Mouse (Mus musculus) WW6 (cell line): ENCODE results near the gene Scrn2.

Experiments
- DNase-seq: peaks from one replicate; pipeline ENCODE4 v3.0.0-alpha.2; 2013; ENCODE audit warnings: low read depth, low spot score

Scrn2 gene

GRCm38 (mm10) chr11:97029686-97030417, at the start of gene Scrn2:
TSS of gene Scrn2 (plus strand) at chr11:97029938.
- DNase-seq, result no peak

DNA sequence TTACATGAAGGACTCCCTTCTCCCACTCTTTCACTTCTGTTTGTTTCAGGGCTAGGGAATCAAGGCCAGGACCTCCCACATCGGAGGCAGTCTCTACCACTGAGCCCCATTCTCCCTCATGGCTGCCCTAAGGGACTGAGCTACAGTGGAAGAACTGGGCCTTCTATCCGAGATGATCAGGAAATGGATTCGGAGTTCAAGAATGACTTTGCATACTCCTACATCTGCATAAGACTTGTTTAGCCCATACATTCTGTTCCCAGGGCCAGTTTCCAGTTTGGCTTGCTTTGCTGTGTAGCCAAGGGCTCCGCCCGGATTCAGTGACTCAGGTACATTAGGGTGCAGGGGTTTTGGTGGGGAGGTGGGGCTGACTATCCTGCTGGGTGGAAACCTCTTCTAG, 49.7 kb upstream of the Scrn2 start:
- DNase-seq, result no peak

DNA sequence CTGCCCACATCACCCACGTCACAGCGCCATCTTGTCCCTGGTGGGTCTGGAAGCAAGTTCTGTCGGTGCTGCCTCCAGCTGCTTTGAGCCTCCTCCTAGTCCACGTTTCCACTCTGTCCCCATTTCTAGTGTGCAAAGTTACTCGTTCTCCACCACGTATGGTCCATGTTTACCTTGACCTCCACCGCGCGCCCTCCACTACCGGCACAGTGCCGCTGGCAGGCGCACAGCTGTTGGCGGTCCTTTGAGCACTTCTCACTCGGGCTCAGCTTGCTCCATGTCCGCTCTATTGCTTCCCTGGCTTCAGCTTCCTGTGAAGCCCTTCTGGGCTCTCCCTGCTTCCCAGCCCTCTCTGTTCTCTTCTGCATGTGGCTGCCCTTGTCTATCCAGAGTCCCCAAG, 48.3 kb upstream of the Scrn2 start:
- DNase-seq, result no peak

GRCm38 (mm10) chr11:96982355-96982754, 47.4 kb upstream of the Scrn2 start:
- peak; percentile 76 for DNase-seq

DNA sequence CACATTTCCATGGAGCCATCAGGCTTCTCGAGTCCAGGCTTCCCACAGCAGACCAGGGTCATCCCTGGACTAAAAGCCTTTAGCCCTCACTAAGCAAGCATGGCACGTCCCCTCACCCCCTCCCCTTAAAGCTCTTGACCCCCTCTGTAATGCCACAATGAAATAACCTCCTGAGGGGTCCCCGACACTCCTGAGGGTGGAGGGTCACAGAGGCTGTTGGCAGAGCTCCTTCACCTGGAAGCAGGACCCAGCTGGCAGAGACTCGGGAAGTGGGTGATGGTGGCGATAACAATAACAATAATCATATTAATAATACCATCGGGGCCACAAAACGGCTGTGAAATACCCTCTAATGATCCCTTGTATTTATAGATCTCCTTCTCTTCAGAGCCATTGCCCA, 46.9 kb upstream of the Scrn2 start, which contains the start of gene Sp2:
Sp2 (minus strand) TSS at position 101 of the 400 bp plus-strand sequence.
- DNase-seq, result no peak

DNA sequence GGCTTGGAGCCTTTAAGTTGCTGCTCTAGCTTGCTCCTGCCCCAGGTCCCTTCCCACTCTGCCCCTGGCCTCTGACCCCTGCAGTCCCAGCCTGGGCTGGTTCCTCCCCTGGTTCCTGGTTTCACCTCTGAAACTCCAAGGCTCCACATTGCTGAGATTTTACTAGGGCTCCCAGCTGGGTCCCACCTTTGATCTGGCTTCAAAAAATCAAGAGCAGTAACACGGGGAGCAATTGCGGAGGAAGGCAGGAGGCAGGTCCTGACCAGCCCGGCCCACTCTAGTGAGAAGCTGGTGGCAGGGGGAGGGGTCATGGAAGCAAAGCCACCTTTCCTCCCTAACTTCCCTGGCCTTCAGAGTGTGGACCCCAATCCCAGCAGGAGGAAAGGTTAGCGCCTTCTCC, 44.8 kb upstream of the Scrn2 start:
- no peak for DNase-seq

DNA sequence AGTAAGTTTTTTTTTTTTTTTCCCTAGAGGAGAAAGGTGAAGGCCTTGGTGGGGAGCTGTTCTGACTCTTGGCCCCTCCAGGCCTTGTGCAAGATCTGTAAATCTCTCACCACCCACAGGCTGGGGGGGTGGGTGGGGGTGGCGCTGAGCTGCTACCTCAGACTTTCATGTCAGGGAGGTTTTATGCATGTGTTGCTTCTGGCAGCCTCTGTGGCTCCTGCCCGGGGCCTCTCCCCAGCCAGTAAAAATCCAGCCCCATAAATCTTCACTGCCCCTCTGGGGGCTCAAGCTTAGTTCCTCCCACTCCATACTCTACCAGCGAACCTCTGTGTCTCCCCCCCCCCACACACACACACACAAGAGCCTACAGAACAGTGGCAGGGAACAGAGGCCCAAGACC, 43.3 kb upstream of the Scrn2 start:
- no peak for DNase-seq

GRCm38 (mm10) chr11:96987873-96988655, 41.7 kb upstream of the Scrn2 start:
- DNase-seq, result no peak

DNA sequence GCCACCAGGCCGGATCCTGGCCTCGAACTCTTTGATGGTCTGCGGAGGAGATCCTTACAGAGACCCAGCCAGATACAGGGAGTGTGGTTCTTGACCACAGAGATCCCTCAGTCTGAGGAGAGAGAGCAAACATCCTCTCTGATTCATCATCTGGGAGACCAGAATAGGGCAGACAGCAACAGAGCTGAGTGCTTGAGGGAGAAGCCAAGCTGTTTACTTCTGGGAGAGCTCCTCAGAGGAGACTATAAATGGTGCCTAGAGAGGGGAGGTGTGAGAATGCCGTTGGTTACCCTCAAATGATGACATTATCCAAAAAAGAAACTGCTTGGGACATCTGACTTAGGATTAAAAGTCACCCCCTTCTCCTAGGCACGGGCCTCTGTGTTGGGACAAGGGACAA, 38.2 kb upstream of the Scrn2 start:
- no peak for DNase-seq

- no peak for DNase-seq
These were observed 36.9 kb upstream of the Scrn2 start for GRCm38 (mm10) chr11:96992722-96993311.

GRCm38 (mm10) chr11:96995031-96995430, 34.7 kb upstream of the Scrn2 start:
- no peak for DNase-seq

DNA sequence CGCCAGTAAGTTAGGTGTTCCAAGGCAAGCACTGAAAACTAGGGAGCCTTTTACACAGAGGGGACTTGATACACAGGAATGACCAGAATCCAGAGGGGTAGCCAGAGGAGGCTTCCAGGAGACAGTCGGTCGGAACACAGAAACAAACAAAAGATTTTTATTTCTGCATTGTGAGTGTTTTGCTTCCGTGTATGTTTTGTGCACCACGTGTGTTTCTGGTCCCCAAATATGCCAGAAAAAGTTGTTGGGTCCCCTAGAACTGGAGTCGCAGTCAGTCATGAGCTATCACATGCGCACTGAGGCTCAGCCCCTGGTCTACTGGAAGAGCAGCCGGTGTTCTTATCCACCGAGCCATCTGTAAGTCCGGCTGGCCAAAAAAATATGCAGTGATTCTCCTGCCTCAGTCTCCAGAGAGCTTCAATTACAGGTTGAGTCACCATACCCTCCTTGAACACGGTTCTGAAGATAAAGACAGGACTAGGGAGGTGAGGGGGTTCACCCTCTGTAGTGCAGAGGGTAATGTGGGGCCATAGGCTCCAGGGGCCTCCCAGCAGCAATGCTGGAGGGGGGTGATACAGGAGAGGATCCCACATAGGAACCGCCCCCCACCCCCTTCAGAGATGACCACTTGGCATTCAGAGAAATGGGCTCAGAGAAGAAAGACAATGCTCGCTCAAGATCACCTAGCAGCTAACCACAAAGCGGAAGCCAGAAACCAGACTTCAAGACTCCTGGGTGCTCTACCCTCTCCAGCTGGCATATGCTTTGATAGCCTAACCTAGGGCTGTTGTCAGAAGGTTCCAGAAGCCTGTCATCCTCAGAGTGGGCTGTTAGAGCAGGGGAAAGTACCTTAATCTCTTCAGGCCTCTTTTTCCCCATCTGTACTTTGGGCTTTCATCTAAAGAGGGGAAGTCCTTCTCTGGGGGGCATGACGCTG, 33.6 kb upstream of the Scrn2 start:
- DNase-seq, result no peak

GRCm38 (mm10) chr11:96996773-96997379, 32.9 kb upstream of the Scrn2 start:
- no peak for DNase-seq

GRCm38 (mm10) chr11:96997380-96997956, 32.3 kb upstream of the Scrn2 start:
- no peak for DNase-seq

DNA sequence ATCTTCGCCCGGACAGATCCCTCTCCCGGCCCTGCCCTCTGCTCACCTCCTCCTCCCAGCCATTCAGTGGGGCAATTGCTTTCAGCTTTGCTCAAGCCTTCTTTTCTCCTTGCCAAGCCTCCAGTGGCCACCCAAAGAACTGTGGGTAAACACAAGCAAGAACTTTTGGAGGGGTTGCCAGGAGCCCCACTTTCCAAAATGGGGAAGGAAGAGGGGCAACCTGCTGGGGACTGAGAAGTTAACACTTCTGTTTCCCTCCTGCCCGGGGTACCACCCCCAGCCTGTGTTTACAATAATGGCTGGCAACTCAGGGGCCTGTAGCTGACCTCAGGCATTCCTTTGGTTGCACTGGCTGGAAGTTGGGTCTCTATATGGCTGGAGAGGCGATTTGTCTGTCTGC, 26.6 kb upstream of the Scrn2 start:
- DNase-seq, result no peak

DNA sequence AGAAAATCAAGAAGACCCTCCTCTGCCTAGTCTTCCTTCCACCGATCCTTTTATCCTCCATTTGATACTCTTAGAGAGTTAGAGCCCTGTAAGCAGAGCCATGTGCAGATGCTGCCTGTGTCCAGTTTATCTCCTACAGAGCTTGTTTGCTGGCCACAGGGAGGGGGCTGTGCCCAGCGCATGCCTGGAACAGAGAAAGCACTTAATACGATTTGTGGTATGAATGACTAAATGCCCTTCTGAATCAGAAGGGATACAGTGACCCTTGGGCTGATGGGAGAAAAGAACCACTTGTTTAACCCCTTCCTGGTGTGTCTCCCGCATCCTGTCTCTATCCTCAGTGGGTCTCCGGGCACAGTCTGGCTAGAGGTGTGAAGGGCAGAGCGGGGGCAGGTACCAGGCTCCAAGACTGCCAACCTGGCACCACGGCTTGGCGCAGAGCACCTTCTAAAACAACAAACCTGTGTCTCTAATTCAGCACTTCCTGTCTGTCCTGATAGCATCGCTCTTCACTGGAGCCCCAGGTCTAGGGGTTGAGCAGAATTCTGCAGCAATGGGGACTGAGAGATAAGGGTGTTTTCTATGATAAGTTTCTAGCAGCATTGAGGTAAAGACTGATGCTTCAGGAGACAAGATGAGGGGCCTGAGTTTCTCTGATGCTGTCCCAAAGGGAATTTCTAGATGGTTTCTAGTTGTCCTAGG, 22.5 kb upstream of the Scrn2 start:
- no peak for DNase-seq

DNA sequence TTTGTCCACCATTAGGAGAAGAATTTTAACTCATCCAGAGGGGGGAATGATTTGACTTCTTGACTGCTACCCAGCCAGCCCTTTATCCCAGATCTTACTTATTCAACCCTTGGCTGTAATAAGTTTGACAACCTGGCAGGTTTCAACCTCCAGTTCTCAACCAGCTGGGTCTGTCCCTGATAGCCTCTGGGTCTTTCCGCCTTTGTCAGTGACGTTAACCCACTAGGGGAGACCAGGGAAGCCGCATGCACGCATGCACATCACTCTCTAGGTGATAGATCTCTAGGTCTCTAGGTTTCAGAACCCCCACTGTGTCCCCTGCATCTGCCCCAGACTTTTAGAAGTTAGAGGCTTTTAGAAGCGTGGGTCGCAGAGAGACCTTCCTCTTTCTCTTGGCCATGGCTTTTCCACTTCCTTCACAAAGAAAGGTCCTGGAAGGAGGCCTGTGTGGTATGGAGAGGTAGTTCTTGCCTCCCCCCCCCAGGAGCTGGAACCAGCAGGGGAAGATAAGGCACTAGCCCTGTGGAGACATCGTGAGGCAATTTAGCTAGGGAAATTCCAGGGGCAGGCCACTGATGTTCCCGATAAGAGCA, 20.4 kb upstream of the Scrn2 start:
- no peak for DNase-seq

GRCm38 (mm10) chr11:97013121-97013670, 16.5 kb upstream of the Scrn2 start, which contains the start of gene Sp6:
TSS of gene Sp6 (plus strand) at chr11:97013394.
- DNase-seq, result no peak
